Mouse (Mus musculus) brain, embryonic 18.5 days (tissue): ENCODE measurements around the gene Ulk4.

Experiments used
- DNase-seq: peaks from one replicate; pipeline ENCODE4 v3.0.0-alpha.2; 2012; ENCODE audit warnings: low read depth, low spot score

Ulk4 gene

GRCm38 (mm10) chr9:121277118-121278060 lies at the start of gene Ulk4:
TSS of gene Ulk4 (minus strand) at chr9:121277197.
- peak; percentile 85 for DNase-seq

GRCm38 (mm10) chr9:121322034-121322433 lies 45.0 kb upstream of the Ulk4 start:
- no peak for DNase-seq

GRCm38 (mm10) chr9:121321118-121321517 lies 44.1 kb upstream of the Ulk4 start:
- no peak for DNase-seq

GRCm38 (mm10) chr9:121320433-121320832 lies 43.4 kb upstream of the Ulk4 start:
- DNase-seq: no peak

- no peak for DNase-seq
Observed at GRCm38 (mm10) chr9:121319323-121319966, 42.4 kb upstream of the Ulk4 start.

GRCm38 (mm10) chr9:121316621-121317405 lies 39.8 kb upstream of the Ulk4 start:
- DNase-seq: no peak

GRCm38 (mm10) chr9:121315901-121316595 lies 39.1 kb upstream of the Ulk4 start:
- no peak for DNase-seq

GRCm38 (mm10) chr9:121314541-121315152 lies 37.6 kb upstream of the Ulk4 start:
- no peak for DNase-seq

- DNase-seq: no peak
Observed at GRCm38 (mm10) chr9:121313656-121314374, 36.8 kb upstream of the Ulk4 start.

- no peak for DNase-seq
Observed at GRCm38 (mm10) chr9:121312237-121312891, 35.4 kb upstream of the Ulk4 start.

- DNase-seq: no peak
Observed at GRCm38 (mm10) chr9:121311846-121312236, 34.8 kb upstream of the Ulk4 start.

- DNase-seq: no peak
Observed at GRCm38 (mm10) chr9:121310501-121310900, 33.5 kb upstream of the Ulk4 start.

GRCm38 (mm10) chr9:121309287-121309686 lies 32.3 kb upstream of the Ulk4 start:
- no peak for DNase-seq

- DNase-seq: no peak
Observed at GRCm38 (mm10) chr9:121305456-121305855, 28.5 kb upstream of the Ulk4 start.

GRCm38 (mm10) chr9:121304520-121304919 lies 27.5 kb upstream of the Ulk4 start:
- no peak for DNase-seq

- DNase-seq: no peak
Observed at GRCm38 (mm10) chr9:121303748-121304147, 26.8 kb upstream of the Ulk4 start.

GRCm38 (mm10) chr9:121303086-121303485 lies 26.1 kb upstream of the Ulk4 start:
- DNase-seq: no peak

GRCm38 (mm10) chr9:121302543-121302942 lies 25.5 kb upstream of the Ulk4 start:
- no peak for DNase-seq

GRCm38 (mm10) chr9:121301041-121301920 lies 24.3 kb upstream of the Ulk4 start:
- no peak for DNase-seq
